Mouse (Mus musculus) lung, postnatal 14 days (tissue): Measurements from ENCODE around the gene Scamp3.

Experiments
- DNase-seq: peaks from one replicate; pipeline ENCODE4 v3.0.0; 2021

Scamp3 gene

DNA sequence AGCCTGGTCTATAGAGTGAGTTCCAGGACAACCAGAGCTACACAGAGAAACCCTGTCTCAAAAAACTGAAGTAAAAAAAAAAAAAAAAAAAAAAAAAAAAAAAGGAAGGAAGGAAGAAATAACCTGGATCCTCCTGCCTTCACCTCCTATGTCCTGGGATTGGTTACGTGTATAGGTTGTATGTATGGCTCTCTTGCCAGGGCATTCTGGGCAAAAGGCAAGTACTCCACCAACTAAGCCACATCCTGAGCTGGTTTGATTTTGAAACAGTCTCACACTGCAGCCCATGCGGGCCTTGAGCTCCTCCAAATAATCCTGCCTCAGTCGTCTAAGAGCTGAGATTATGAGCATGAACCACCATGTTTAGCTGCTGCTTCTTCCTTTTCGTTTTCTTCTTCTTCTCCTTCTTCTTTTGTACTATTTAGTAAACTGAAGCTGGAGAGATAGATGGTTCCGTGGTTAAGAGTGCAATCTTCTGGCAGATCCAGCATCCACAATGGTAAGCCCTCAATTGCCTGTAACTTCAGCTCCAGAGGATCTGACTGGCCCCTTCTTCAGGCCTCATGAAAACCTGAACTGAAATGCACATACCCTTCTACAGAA, 13.5 kb upstream of the Scamp3 start:
- no peak for DNase-seq

DNA sequence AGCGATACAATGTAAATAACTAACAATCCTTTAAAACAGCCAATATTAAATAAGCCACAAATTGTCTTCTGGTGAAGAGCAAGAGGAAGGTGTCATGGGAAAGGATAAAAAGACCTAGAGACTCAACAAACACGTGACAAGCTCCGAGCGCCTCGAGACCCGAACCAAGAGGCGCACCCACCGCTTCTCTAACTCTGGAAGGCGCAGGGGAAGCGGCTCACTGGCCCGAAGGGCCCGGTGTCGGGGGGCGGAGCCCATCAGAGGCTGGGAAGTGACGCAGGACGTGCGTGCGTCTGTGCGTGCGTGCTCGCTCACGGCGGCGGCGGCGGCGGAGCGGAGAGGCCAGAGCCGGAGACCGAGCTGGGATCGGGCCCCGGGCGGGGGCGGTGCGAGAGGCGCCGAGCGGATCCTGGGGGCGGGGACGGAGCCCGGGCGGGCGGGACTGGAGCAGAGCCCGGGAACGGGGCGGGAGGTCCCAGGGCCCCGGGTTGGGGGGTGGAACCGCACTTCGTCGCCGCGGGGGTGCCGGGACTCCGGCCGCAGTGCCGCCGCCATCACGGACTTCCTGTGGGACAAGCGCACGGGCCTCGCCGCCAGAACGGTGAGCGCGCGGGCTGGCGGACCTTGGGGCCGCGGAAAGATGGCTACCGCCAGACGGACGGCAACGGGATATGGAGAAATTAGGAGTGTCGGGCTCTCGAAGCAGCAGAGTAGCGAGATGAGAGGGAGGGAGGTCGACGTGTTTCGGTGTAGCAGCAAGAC, 12.6 kb upstream of the Scamp3 start, which contains the start of gene Clk2:
TSS of gene Clk2 (plus strand) at position 290 of the 762 bp plus-strand sequence.
- DNase-seq, result peak; percentile 95

DNA sequence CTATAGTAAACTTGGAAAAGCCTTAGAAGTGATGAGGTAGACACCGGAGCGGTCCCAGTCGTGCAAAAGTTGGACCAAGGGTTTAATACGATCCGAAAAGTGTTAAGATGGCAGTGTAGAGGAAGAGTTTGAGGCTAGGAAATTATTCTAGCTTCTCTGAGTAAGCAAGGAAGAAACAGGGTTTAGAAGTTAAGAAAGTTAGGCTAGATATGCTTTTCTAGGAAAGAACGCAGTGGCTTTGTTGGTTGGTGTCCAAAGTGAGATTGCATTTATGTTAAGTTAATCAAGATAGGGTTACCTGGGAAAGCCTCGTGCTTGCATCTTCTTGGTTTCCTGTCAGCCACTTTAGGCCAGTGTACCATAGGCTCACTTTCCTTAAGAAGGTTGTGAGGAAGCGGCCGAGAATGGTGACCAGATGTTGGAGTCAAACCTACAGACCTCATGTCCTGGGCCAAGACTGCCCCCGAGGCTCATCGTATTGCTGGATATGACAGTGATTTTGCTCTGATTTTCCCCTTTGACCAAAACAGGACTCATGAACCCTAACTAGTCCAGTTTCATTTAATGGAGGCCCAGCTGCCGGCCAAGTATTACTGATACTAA, 11.9 kb upstream of the Scamp3 start:
- no peak for DNase-seq

DNA sequence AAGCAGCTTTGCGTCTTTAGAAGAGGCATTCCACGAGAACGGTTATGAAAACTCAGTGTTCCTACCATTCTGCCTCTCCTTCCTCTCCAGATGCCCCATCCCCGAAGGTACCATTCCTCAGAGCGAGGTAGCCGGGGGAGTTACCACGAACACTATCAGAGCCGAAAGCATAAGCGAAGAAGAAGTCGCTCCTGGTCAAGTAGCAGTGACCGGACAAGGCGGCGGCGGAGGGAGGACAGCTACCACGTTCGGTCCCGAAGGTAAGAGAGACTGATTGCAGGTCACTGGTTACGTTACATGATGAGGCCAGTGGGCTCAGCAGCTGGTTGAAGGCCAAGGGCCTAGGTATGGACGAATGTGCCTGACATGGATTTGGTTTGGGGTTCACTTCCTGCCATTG, 10.3 kb upstream of the Scamp3 start:
- no peak for DNase-seq

DNA sequence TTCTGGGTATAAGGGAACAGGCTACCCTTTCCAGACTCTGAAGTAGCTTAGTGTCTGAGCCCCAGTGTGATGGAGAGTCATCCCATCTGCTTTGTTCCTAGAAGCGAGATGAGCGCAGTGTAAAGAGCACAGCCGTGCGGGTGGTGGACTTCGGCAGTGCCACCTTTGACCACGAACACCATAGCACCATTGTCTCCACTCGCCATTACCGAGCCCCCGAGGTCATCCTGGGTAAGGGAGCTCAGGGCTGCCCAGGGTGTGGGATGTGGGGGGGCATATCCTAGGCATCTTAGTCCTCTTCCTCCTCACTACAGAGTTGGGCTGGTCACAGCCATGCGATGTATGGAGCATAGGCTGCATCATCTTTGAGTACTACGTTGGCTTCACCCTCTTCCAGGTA, 2.4 kb upstream of the Scamp3 start:
- no peak for DNase-seq

DNA sequence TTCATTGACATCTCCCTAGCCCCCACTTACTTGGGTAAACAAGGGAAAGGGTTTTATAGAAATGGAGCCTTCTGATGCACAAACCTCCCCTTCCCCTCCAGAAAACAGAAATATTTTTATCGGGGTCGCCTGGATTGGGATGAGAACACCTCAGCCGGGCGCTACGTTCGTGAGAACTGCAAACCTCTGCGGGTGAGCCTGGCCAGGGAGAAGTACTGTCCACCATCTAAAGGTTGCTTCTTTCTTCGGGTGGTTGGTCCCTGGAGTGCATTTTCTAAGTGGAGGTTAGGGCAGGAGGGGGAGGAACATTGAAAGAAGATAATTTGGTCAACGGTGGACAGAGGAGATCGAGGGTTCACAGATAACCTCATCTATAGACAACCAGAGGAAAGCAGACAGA, 1.7 kb upstream of the Scamp3 start:
- no peak for DNase-seq

DNA sequence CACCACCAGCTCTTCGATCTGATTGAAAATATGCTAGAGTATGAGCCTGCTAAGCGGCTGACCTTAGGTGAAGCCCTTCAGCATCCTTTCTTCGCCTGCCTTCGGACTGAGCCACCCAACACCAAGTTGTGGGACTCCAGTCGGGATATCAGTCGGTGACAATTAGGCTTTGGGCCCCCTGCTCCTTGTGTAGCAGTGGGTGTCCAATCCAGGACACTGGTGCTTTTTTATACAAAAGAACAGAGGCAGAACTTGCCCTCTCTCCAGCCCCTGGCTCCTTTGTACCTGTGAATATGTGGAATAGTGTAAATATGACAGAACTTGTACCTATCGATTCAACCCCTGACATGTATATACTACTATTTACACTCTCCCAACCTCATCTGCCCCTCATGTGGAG, 852 bp upstream of the Scamp3 start:
- DNase-seq, result no peak

DNA sequence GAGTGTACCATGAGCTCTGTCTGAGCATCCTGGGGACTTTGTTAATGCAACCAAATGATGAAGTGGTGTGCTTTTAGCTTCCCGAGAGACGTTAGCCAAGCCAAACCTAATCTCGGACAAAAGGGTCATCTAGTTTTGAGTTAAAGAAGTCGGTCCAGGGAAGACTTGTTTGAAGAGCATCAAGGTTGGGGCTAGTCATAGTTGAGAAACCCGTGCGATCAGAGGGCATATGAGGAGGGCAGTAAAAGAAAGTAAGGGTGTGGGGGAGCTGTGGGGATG, 773 bp downstream of the Scamp3 start:
- no peak for DNase-seq

DNA sequence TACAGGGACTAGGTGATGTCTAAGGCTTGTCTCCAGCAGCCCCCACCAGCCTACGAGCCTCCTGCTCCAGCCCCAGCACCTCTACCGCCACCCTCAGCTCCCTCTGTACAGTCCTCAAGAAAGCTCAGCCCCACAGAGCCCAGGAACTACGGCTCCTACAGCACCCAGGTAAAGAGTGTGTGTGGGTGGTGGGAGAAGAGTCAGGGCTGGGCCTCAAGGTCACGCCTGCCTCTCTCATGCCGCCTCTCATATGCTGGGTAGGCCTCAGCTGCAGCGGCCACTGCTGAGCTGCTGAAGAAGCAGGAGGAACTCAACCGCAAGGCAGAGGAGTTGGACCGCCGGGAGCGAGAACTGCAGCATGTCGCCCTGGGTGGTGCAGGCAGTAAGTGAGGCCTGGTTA, 1.8 kb downstream of the Scamp3 start:
- no peak for DNase-seq

DNA sequence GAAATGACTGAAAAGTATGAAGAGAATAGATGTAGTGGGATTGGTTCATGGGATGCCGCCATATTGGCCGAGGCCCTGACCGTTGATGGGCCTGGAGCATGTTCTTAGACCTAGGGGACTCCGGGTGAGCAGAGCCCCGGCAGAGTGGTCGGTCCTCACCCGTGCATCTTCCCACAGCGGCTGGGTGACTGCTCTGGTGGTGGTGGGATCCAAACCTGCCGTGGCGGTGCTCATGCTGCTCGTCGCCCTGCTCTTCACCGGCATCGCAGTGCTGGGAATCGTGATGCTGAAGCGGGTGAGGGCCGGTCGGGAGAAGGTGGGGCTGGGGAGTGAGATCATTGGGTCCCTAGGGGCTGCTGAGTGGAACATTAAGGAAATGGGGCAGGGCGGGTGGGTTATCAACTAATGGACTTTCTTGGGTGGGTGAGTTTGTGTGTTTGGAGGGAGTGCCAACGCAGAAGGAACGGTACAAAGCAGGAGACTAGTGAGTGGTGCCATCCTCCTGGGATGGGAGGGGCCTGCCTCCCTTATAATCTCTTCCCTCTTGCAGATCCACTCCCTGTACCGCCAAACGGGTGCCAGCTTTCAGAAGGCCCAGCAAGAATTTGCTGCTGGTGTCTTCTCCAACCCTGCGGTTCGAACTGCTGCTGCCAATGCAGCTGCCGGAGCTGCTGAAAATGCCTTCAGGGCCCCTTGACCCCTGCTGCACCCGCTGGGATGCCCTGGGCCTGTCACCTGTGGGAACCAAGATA, 4.7 kb downstream of the Scamp3 start:
- DNase-seq, result no peak

DNA sequence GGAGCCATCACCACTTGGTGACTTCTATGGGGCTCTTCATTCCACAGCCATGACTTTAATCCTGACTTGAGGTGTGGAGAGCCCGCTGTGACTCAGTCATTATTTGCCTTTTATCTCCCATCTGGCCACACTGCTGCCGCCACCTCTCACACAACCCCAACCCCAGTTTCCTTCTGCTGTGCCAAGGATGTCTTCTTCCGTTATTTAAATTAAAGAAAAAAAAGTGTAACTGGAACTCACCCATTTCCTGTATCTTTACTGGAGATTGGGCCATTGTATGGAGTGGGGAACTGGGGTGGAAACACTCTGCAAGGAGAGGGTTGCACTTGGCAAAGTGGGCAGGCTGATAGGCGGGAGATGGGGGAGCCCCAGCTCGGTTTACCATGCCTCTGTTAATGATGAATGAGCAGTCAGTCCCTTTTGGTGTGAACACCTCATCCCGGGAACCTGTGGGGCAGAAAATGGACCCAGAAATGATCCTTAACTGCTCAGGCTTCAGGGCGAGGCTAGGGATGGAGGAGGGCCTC, 5.3 kb downstream of the Scamp3 start:
- DNase-seq, result no peak

DNA sequence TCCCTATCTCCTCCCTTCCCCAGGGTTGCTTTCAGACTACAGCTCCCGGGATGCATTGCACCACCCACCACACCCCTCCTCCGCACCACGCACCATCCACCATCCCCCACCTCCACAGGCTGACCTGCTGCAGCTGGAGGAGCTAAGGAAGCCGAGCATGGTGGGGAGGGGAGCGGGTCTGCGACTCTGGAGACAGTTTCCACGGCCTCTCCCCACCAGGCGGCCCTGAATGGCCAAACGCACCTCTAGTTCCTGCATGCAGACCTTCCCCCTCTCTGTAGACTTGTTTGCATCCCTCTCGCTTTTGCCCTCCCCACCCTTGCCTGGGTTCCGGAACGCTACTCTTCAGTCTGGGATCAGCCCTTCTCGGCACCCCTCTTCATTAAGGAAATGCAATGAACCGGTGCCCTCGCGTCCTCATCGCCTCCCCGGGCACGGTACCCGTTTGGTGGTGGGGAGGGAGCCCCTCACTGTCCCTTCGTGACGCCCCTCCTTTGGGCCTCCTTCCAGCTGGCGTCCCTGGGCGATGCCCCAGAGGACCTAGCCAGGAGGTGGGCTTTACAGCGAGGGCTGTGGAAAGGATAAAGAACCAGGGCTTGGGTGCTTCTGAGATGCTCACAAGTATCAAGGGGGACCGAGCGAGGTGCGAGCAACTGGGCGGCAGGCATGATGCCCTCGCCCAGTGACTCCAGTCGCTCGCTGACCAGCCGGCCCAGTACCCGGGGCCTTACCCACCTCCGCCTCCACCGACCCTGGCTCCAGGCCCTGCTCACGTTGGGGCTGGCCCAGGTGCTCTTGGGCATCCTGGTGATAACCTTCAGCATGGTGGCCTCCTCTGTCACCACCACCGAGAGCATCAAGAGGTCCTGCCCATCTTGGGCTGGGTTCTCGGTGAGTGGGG, 6.0 kb downstream of the Scamp3 start, which contains the start of gene Fam189b:
TSS of gene Fam189b (plus strand) at position 86 of the 901 bp plus-strand sequence.
- DNase-seq, result peak; percentile 83

DNA sequence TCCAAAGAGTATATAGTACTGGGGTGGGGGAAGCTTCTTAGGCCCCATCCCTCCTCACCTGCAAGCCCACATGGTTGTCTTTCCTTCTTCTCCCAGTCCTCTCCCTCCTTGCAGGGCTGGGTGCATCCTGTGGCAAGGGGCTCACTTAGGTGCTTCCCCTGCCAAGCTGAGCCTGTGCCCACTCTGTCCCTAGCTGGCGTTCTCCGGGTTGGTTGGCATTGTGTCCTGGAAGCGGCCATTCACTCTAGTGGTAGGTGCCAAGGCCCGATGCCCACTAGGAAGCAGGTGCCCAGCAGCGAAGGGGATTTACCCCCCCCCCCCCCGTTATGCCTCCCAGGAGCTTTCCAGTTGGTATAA, 6.7 kb downstream of the Scamp3 start:
- DNase-seq, result no peak

DNA sequence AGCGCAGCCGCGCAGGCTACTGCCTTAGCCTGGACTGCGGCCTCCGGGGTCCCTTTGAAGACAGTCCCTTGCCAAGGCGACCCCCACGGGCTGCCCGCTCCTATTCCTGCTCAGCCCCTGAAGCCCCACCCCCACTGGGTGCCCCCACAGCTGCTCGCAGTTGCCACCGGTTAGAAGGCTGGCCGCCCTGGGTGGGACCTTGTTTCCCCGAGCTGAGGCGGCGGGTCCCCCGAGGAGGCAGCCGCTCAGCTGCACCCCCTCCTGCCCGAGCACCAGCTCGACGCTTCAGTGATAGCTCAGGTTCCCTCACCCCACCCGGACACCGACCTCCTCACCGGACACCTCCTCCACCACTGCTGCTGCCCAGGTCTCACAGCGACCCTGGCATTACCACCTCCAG, 9.9 kb downstream of the Scamp3 start:
- no peak for DNase-seq

DNA sequence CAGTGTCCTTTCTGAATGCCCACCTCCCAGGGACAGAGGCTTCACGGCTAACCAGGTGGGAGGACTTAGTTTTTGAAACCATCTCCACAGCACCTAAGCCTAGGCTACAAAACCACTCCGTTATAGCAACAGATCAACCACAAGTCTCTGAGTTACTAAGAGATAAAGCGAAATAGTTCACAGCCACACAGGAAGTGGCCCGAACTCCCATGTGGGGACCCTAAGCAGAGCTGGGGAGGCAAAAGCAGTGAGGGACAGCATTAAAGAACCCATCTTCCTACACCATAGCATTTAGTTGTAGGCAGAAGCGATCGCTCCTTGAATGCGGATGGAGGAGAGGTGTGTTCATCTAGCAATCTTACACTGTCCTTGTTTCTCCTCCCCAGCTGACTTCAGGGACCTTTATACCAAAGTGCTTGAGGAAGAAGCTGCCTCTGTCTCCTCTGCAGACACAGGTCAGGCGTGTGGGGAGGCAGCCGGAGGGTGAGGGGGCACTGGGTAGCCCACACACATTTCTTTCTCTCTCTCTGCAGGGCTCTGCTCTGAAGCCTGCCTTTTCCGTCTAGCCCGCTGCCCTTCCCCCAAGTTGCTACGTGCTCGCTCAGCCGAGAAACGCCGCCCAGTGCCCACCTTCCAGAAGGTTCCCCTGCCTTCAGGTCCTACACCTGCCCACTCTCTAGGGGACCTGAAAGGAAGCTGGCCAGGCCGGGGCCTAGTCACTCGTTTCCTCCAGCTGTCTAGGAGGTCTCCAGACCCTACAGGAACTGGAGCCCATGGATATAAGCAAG, 10.6 kb downstream of the Scamp3 start:
- DNase-seq, result no peak

DNA sequence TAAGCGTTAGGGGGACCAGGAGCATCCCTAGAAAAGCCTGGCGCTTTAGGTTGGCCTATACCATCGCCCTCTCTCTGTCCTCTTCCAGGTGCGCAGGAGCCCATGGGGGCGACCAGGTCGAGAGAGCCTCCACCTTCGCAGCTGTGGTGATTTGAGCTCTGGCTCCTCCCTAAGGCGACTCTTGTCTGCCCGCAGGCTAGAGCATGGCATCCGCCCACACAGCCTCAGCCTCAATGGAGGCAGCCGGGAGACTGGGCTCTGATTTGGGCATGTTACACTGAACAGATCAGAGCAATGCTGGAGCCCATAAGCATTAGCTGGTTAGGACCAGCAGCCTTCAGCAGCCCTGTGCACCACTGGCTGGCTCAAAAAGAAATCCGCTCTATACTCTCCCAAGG, 11.2 kb downstream of the Scamp3 start:
- no peak for DNase-seq

DNA sequence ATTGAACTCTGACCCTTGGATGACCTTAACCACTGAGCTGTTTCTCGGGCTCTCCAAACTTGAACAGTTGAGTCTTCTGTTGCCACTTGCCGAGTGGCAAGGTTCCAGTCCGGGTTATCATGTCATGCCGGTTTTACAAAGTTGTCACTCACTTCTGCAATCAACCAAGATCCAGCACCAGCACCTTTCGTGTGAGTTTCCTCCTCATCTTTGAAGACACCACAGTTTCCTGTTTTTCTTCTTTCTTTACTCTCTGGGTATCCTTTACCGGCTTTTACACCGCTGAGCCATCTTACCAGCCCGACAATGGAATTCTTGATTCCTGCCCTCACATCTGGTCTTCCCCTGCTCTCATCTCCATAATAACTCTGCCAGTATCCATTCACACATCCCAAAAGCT, 13.2 kb downstream of the Scamp3 start:
- DNase-seq, result no peak

DNA sequence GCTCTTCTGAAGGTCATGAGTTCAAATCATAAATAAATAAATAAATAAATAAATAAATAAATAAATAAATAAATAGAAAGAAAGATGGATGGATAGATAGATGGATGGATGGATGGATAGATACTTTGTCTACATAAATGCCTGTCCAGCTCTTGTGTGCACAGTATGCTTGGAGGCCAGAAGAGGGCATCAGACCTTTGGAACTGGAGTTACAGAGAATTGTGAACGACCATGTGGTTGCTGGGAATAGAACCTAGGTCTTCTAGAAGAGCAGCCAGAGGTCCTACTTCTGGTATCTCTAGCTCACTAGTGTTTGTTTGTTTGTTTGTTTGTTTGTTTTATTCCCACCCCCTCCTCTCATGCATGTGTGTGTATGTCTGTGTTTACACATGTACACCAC, 16.1 kb downstream of the Scamp3 start:
- no peak for DNase-seq

DNA sequence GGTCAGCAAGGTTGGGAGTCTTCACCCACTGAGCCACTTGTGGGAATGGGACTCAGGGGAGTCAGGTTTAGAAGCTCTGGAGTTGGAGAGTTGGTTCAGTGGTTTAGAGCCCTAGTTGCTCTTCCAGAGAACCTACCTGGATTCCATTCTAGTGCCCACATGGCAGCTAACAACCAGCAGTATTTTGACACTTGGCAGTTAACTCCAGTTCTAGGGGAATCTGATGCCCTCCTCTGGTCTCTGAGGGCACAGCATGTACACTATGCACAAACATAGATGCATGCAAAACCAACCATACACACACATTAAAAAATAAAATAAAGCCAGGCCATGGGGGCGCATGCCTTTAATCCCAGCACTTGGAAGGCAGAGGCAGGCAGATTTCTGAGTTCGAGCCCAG, 16.6 kb downstream of the Scamp3 start:
- no peak for DNase-seq

DNA sequence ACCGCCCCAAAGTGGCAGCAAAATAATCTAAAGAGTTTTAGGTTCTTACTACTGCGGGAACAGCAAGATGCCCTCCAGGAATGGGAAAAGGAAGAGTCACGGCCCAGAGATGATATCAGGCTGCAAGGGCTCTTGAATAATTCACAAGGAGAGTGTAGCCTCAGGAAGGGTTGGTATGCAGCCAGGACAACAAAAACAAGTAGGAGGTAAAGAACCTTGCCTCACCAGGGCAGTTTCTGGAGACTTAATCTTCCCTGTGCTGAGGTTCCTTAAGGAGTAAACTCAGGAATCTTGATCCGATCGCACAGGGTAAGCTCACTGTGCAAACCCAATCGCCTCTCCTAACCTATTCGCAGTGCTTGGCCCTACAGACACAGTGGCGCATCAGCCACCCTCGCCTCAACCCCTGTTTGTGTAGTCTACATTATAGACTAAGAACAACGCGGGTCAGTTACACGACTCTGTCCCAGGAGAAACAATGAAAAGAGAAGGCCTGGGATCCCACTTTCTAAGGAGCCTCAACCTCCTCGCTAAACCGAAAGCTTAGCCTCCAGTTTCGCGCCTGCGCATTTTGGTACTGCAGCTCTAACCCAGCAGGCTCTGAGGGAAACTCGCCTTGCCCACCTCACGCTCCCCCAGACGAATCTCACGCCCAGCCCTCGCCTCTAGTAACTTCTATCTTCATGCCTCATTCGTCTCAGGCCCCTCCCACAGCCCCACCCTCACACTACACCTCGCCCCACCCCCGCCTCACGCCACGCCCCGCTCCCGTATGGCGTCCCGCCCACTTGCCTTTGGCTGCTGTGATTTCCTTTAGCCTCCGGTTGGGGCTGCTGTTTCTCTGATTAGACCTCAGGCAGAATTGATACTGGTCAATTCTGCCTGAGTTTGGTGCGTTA, 19.0 kb downstream of the Scamp3 start:
- peak; percentile 88 for DNase-seq

DNA sequence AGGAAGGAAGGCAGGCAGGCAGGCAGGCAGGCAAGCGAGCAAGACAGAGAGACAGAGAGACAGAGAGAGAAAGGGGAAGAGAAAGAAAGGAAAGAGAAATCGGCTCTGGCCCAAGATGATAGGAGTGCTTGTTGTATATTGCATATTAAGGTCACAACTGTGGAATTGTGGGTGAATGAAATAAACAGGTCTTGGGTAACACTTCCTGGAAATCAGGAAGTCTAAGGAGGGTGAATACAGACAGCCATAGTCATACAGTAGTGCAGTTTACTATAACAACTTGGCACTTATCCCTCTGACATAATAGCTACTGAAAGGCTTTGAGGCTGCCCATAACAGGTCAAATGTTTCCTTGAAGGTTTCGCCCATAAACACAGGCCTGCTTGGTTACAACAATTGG, 22.6 kb downstream of the Scamp3 start:
- DNase-seq, result no peak
